Mouse (Mus musculus) G1E-ER4 (cell line): ENCODE data around the gene Rapgef4. TPM values are rescaled to one million over a fixed set of nuclear protein-coding genes. Genes with fewer than 3 reads are reported as not detected.

Experiments used
- GATA1 ChIP-seq: IDR thresholded peaks from one replicate; pipeline ENCODE4 v1.8.0; 2012; ENCODE audit warnings: low read length, inconsistent platforms
- polyA plus RNA-seq: library from polyadenylated mRNA; stranded (reverse); fragments of >175 nt; gene quantifications from 2 replicates; pipeline ENCODE4 v1.2.3, GENCODE M21; 2012

The Rapgef4 gene
- polyA plus RNA-seq, 1 experiment = not detected

DNA sequence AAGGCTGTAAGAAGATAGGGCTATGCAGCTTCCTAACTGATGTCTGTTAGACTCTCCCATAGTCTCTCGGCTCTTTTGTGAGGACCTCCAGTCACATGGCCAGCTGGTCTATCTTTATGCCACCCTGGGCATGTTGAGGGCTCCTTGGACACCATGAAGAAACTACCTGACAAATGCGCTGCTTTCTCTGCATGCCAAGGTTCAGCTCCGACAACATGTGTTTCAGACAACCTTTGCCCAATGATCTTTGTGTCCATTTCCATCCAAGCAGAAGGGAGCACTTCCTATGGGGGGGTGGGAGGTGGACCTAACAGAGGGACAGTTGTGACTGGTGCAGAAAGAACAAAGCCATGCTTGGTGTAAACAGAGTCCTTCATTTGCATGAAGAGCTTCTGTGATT, 7.4 kb upstream of the Rapgef4 start:
- no peak for TF ChIP-seq GATA1

DNA sequence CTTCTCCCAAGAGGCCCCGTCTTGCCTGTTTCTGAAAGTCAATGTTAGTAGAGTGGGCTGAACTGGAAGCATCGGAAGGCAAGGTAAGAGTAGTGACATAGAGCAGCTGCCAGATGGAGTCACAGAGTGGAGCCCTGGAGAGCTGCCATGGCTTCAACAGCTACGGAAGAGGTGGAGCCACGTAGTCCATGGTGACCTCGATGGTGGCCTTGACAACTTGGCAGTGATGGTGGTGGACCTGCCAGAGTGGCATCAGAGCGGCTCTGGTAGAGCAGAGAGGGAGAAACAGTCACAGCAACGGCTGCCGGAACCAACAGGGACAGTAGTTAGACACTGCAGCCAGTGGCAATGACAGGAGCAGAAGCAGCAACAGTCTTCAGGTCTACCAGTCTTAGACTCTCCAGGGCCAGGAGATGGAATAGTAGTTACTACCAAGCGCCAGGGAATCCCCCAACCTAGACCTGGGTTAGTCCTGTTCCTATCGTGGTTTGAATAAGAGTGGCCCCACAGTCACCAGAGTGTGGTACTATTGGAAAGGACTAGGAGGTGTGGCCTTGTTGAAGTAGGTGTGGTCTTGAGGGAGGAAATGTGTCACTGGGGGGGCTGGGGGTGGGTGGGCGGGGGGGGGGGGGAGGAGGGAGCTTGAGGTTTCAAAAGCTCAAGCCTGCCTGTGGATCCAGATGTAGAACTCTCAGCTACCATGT, 6.7 kb upstream of the Rapgef4 start:
- TF ChIP-seq GATA1 = no peak

DNA sequence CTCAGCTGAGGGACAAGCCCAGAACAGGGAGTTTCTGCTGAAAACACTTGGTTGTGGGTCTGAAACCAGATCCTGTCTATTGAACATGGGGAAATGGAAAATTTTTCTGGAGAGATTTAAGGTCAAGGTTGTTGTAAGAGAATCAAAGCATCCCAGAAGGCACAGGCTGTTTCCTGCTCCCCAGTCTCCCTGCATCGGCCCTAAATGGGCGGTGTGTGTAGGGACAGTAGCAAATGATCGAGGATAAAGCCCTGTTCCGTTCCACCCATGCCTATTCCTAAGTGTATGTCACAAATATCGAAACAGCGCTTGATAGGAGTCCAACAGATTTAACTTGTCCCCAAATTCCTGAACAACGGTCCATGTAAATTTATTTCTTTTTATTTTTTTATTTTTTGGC, 1.1 kb upstream of the Rapgef4 start:
- TF ChIP-seq GATA1 = no peak

DNA sequence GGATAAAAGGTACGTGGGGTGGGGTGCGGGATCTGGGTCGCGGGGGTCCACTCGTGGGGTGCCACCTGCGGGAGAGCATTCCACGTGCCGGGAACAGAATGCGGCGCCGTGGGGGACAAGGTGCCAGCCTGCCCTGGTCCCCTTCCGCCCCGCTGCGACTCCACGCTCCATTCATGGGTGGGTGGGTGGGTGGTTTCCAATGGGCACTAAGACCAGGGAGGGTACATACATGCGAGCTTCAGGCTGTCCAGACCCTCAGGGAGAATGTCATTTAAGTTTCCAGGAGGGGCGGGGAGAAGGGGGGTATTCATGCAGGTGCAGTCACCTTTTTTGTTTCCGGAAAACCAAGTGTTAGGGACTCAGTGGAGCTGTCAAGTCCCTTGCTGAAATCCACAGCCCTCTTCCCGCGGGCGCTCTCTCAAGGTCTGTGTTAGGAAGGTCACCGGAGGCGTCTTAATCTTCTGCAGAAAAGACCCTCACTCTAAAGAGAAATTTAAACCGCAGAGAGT, 357 bp downstream of the Rapgef4 start:
- TF ChIP-seq GATA1 = no peak

DNA sequence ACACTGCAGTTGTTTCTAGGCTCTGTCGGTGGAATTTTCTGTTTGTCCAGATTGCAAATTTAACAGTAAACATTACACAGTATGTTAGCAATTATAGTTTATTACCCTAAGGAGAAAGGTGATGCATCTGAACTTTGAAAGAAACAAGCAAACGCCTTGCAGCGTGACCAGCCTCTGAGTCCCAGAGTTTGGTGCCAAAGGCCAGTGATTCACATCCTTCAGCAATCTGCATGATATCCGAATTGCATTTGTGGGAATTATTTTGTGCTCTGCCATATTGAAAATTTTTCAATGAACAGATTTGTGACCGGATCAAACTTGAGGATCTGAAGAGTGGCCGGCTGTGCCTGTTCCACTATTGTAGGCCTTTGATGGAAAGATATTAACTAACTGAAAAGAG, 856 bp downstream of the Rapgef4 start:
- TF ChIP-seq GATA1 = no peak

DNA sequence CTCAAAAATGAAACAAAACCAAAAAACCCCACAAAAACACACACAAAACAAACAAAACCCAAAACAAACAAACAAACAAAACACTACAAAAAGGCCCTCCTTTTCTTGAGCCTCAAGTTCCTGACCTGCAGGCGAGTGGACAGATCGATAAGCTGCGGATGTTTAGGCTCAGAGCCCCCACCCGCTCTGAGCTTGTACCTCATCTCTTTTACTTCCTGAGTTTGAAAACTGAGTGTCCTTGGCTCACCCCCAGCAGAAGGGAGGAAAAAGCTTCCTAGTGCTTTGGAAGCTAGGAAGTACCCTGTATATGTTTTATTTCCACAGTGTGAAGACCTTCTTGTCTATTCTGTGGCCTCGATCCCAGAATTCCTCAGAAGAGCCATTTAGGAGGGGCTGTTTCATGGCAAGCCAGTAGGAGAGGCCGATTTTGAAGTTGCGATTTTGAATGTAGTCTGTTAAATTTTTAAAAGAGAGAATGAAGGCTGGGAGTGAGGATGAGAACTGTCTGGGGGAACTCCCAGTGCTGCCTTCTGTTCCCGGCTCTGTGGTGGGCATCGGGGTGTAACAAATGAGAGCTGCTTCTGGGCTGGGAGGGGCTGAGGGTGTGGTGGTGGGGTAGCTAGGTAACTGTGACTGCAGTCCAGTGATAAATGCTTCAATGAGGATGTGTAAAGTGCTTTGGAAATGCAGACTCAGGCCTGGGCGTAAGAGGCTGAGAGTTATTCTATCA, 2.0 kb downstream of the Rapgef4 start:
- no peak for TF ChIP-seq GATA1

DNA sequence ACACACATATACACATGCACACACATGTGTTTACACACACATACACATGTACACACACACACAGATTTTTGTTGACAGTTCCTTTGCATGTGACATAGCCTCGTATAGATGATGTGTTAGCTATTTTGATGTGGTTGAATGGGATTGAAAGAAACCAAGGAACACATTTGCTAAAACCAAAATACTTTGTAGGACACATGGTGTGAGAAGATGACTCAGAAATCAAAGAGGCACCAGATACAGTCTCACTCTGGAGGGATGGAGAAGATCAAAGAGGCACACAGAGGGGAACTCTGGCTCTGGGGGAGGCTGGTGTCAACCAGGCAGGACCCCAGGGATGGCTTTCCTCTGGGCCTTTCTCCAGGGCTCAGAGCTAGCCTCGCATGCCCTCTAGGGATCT, 4.7 kb downstream of the Rapgef4 start:
- TF ChIP-seq GATA1 = no peak

DNA sequence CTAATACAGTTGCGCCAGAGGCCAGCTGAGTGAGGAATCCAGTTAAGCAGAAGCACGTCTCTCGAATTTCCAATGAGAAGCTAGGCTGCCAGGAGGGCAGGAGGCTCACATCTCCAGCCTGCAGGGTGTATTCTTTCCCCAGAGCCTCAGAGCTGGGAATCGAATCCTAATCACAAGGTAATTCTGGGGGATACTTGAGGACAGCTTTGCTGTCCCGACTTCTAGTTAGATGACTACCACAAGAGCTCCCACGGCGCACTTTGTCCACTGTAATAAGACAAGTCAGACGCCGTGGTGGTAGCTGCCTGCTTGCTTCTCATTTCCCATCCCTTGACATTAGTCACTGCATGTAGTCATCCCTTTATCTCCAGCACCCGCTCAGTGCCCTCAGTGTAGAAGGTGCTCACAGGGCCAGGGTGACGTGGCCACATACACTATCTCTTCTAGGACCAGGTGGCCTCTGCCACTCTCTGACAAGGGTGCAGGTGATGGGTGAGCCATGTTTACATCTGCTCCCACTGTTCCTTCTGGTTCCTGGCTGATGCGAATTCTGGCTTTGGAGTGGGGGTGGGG, 5.3 kb downstream of the Rapgef4 start:
- TF ChIP-seq GATA1 = no peak

DNA sequence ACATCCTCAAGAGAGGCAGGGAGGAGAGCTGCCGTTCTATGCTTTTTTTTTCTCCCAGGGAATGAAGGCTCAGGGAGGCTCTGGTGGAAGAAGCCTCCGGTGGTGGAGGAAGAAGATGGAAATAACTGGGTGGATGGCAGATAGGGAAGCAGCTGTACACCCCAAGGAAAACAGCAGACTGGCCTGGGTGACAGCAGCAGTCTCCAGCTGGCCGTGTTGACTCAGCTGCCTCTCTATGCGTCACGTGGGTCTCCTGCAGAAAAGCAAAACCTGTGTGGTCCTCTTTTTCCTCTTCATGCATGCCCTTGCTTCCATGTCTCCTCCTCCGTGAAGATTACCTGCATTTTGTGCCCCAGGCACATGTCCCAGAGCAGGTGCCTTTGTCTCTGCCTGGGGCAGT, 7.5 kb downstream of the Rapgef4 start:
- no peak for TF ChIP-seq GATA1

DNA sequence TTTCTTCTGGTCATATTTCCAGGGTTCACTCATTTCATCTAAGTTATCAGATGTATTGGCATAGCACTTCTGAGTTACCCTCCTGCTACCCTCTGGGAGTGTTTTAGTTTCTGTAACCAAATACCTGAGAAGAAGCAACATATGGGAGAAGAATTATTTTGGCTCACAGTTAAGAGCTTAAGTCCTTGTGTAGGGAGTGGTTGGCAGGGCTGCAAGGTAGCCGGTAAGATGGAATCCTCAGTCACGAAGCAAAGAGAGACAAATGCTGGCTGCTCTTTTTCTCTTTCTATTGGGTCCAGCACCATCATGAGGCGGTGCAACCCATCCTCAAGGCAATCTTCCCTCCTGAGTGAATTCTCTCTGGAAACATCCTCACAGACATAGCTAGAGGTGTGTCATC, 11.1 kb downstream of the Rapgef4 start:
- no peak for TF ChIP-seq GATA1

DNA sequence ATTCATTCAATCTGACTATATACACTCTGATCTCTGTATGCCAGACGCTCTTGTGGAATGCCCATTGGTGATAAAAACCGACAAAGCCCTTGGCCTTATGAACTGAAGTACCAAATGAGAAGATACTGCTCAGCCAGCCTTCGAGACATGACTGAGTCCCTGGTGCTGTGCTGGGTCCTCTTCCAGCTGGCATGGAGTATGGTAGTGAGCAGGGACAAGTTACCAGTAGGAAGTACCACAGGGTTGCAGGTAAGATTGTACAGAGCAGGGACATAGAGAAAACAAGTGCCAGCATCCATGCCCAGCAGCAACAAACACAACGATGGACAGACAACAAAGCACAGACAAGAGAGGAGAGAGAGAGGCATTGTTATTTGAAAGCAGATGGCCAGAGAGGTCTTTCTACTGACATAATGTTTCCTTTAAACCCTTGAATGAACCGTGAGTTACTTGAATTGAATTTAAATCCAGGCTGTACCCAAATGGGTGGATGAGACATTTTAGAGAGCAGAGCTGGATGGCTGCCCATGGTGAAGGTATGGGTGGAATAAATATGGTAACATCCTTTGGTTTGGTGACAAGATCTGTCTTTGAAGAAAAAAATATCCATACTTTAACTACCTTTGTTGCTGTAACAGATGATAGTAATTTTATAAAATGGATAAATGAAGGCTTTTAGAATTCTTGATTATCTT, 12.8 kb downstream of the Rapgef4 start:
- TF ChIP-seq GATA1 = no peak

DNA sequence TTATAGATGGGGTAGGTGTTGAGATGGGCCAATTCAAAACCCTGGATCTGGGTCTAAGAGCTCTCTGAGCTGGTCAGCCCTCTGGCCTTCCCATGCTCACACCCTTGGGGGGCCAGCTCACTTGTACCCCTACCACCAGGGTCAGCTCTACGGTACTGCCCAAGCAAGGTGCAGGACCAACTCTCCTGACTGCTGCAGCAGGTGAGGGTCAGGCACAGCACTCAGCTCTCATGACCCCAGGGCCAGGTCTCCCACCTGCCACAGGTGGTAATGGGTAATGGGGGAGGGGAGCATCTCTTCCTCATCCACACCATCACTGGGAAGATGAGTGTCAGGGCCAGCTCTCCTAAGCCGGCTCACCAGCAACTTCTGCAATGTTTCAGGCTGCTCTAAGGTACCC, 17.5 kb downstream of the Rapgef4 start:
- TF ChIP-seq GATA1 = no peak

DNA sequence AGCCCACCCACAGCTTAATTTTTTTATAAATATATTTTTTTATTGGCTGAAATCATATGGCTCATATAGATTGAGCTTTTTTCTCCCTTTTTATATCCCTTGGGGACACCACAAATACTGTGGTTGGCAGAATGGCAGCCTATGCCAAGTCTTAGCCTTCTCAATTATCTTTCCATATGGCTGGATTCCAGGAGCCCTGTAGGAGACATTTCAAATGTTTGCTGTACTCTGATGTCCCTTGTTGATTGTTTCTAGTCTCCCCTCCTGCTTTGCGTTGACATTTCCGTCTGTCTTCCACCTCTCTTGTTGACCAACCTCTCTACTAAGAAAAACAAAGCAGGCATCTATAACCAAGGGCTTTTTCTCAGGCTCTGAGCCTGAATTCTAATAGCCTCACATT, 19.1 kb downstream of the Rapgef4 start:
- TF ChIP-seq GATA1 = no peak

DNA sequence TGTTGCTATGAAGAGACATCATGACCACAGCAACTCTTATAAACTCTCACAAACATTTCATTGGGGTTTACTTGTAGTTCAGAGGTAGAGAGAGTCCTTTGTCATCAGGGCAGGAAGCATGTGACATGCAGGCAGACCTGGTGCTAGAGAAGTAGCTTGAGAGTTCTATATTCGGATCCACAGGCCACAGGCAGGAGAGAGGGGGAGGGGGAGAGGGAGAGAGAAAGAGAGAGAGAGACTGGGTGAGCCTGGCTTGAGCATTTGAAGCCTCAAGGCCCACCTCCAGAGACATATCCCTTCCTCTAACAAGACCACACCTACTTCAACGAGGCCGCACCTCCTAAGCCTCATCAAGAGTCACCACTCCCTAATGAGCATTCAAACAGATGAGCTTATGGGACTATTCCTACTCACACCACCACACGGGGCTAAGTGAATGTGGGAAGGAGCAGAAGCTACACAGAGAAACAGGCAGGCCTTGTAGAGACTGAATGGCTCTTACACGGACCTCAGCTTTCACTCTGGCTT, 21.9 kb downstream of the Rapgef4 start:
- no peak for TF ChIP-seq GATA1

DNA sequence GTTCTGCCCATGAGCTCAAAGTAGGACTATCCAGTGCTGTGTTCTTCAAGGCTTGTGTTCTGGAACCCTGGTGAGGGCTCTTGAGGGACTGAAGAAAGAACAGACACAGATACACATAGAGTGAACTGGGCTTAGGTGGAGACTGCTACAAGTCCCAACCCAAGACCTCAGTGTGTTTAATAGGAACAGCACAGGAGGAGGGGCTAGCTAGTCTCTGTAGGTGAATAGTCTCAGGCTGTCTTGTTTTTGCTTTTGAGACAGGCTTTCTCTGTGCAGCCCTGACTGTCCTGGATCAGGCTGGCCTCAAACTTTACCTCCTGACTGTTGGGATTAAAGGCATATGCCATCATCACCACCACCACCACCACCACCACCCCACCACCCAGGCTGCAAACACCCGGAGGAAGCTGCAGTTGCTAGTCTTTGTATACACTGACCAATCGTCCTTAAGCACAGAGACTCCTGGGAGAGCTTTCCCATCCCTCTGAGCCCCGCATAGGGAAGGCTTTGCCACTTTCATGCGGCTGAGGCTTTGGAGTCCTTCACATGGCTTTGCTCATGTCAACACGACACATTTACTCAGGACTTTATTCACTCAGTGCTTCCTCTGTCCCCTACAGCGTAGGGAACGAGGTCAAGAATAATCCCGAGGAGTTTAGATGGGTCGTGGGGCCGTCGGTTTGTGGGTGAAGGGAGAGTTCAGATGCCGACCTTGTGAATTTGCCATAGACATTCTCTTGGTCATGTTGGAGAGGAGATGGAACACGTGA, 22.9 kb downstream of the Rapgef4 start:
- TF ChIP-seq GATA1 = no peak
